Mouse (Mus musculus) 3134 (cell line): ENCODE measurements around the gene Nkpd1.

Experiments used
- DNase-seq: peaks from one replicate; pipeline ENCODE4 v3.0.0-alpha.2; 2011; ENCODE audit warnings: low spot score; ENCODE audit not compliant: insufficient read length; ENCODE audit errors: extremely low read depth

Nkpd1 gene

DNA sequence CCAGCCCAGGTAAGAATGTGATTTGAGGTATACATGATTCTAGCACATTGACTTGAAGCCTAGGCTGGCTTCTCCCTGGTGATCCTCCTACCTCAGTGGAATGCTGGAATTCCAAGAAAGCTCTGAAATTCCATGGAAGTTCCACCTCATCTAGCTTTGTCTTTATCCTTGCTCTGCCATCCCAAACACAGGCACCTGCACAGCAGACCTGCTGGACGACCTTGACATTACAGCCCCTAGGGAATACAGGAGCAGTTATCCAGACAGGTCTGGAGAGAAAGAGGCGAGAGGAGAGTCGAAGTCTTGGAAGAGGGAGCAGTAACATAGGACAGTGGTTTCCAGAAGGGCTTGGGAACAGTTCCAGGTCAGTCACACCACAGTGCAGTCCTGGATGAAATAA is 52.0 kb downstream of the Nkpd1 start:
- DNase-seq = no peak

DNA sequence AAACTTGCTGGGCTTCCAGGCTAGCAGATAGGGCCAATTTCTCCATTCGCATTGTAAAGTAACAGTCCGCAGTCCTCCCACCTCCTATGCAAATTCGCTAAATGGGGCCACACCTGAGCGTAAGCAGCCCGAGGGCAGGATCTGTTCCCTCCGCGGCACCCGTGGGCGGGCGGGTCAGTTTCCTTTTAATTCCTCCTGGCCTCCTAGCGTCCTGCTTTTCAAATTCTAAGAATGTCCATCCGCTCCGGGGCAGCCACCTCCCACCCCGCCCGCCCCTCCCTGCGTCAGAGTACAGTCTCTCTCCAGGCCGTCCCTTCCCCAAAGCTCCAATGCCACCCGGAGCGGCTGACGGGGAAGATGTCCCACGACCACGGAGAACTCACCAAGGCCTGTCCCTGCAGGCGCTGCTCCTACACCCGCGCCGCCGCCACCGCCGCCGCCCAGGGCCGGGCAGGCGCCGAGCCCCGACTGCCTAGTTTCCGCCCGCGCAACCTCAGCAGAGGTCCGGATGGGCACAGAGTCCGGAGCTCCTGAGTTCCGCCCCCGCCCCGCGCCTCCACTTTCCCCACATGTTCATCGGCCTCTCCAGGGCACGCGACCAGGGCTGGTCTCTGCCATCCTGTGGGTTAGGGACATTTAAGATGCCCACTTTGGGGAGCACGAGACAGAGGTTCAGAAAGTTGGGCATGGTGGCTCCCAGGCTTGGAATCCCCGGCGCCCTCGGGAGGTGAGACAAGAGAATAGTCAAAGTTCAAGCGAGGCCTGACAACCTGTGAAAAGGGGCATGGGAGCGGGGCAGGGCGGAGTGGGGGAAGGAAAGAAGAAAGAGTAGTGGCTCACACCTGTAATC is 55.5 kb downstream of the Nkpd1 start:
- DNase-seq = peak; percentile 83

DNA sequence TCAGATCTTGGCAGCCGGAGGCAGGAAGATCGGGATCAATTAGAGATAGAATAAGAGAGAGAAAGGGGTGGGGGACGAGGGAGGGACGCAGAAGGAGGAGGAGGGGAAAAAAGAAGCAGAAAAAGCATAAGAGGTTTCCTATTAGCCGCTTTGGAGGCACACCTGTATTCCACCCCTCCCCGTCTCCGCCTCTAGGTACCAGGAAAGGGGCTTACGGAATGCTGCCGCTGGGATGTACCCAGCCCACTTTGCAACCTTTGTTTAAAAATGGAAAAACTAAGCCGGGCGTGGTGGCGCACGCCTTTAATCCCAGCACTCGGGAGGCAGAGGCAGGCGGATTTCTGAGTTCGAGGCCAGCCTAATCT is 56.1 kb downstream of the Nkpd1 start:
- no peak for DNase-seq
